23 mouse cellular contexts compared by ENCODE assay signal in genomic region chr4:48510861-48511260, GRCm38 (mm10). TPM values are rescaled to one million over a fixed set of nuclear protein-coding genes. Genes with fewer than 3 reads are reported as not detected.
"Had no signal": no experiment of that assay in that cellular context is flagged by ENCODE, and none has a peak within 500 bp of the region (broad histone marks: within the 10 kb centered on the region; RNA-seq: fewer than 3 reads in every experiment).

No protein-coding gene starts in this region.

- H3K36me3 ChIP-seq: hindbrain, embryonic 10.5 days; hindbrain, embryonic 12.5 days; intestine, embryonic 15.5 days; limb, embryonic 10.5 days; limb, embryonic 12.5 days; liver, embryonic 13.5 days; liver, embryonic 15.5 days had no signal

- H3K27me3 ChIP-seq: hindbrain, embryonic 12.5 days; intestine, embryonic 15.5 days; limb, embryonic 12.5 days; liver, embryonic 13.5 days; liver, embryonic 15.5 days had no signal

- H3K9ac ChIP-seq: hindbrain, embryonic 12.5 days; hindbrain, embryonic 14.5 days; intestine, embryonic 15.5 days; limb, embryonic 12.5 days; liver, embryonic 13.5 days; liver, embryonic 15.5 days had no signal

- H3K9me3 ChIP-seq: intestine, embryonic 15.5 days; limb, embryonic 10.5 days; liver, embryonic 13.5 days; liver, embryonic 15.5 days had no signal

- H3K4me1 ChIP-seq: hindbrain, embryonic 10.5 days; hindbrain, embryonic 12.5 days; intestine, embryonic 15.5 days; limb, embryonic 10.5 days; limb, embryonic 12.5 days; liver, embryonic 13.5 days; liver, embryonic 15.5 days had no signal

- DNase-seq: gastrocnemius, postnatal 14 days; gastrocnemius, postnatal 36 days; heart, adult 11 months; heart, adult 2 months; heart, postnatal 10 days; heart, postnatal 4 days; kidney, adult 18-20 months; kidney, adult 8-10 months; kidney, postnatal 10 days; kidney, postnatal 25 days; kidney, postnatal 4 days; layer of hippocampus, postnatal 36 days; liver; liver, embryonic 13.5 days had no signal

- H3K4me3 ChIP-seq: heart, adult 2 months; hindbrain, embryonic 10.5 days; hindbrain, embryonic 12.5 days; intestine, embryonic 15.5 days; layer of hippocampus, adult 2 months; limb, embryonic 10.5 days; limb, embryonic 12.5 days; liver, embryonic 13.5 days; liver, embryonic 15.5 days had no signal

- H3K27ac ChIP-seq: heart, adult 2 months; hindbrain, embryonic 10.5 days; hindbrain, embryonic 12.5 days; hindbrain, embryonic 14.5 days; intestine, embryonic 15.5 days; layer of hippocampus, adult 2 months; limb, embryonic 10.5 days; limb, embryonic 12.5 days; liver, embryonic 13.5 days; liver, embryonic 15.5 days had no signal

RNA-seq across cellular contexts. Expression of gene Msantd3, which starts 28.9 kb away (rescaled TPM):
- polyA plus RNA-seq: inflammation-experienced regulatory T-cells, adult 6 months had no signal
